Mouse (Mus musculus): ENCODE measurements around the gene Them4. TPM values are rescaled to one million over a fixed set of nuclear protein-coding genes. Genes with fewer than 3 reads are reported as not detected.

The Them4 gene
- polyA plus RNA-seq, 1 experiment: 6.3 TPM

DNA sequence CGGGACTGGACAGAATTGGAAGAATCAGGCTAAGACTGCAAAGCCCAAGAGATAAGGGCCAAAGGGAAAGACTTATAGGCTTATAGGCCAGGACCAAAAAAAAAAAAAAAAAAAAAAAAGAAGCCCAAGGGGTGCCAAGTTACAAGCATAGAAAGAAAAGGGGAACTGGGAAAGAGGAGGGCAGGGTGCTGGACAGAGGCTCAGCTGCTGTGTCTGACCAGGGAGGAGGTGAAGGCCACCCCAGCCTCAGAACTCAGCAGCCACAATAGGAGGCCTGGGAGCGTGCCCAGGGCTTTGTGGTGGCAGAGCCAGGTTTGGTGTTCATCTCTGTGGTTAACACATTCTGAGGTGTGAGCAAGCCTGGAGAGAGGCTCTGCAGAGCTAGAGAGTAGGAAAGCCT, 65.3 kb downstream of the Them4 start:
- no peak overlapping the region for H3K4me3 ChIP-seq
- H3K36me3 ChIP-seq (ENCODE audit: control insufficient read depth, insufficient read depth): no peaks in the 10 kb centered on the region
- no peaks in the 10 kb centered on the region for H3K79me2 ChIP-seq (ENCODE audit: control insufficient read depth, insufficient read depth)
- no peak overlapping the region for H3ac ChIP-seq (ENCODE audit: control insufficient read depth, insufficient read length)
- H3K27me3 ChIP-seq (ENCODE audit: control insufficient read depth, insufficient read depth, insufficient read length): no peaks in the 10 kb centered on the region
- no peak overlapping the region for H3K4me2 ChIP-seq (ENCODE audit: low read depth)
- TF ChIP-seq MYOG (IDR thresholded peaks at IDR 0.05; ENCODE audit: control insufficient read depth in 1 of 3, insufficient read depth in 1 of 3, insufficient read length in 2 of 3, low read depth in 2 of 3) (peak in 1 of 3 experiments; percentile 56), E2F4 (IDR thresholded peaks at IDR 0.05; ENCODE audit: insufficient read depth) (no peak), TCF3 (IDR thresholded peaks at IDR 0.05; ENCODE audit: insufficient read length, low read depth) (no peak), MYOD1 (IDR thresholded peaks at IDR 0.05; ENCODE audit: control insufficient read depth in 1 of 3, insufficient read length in 2 of 3, low read depth in 2 of 3) (peak in 1 of 3 experiments; percentile 50), TCF12 (IDR thresholded peaks at IDR 0.05; ENCODE audit: insufficient read depth, poor library complexity, severe bottlenecking) (no peak), POLR2A (IDR thresholded peaks at IDR 0.05; ENCODE audit: insufficient read length, low read depth) (no peak), SRF (IDR thresholded peaks at IDR 0.05; ENCODE audit: control insufficient read depth, insufficient read length, low read depth) (no peak), REST (IDR thresholded peaks at IDR 0.05; ENCODE audit: insufficient read depth, insufficient read length) (peak; percentile 55)

DNA sequence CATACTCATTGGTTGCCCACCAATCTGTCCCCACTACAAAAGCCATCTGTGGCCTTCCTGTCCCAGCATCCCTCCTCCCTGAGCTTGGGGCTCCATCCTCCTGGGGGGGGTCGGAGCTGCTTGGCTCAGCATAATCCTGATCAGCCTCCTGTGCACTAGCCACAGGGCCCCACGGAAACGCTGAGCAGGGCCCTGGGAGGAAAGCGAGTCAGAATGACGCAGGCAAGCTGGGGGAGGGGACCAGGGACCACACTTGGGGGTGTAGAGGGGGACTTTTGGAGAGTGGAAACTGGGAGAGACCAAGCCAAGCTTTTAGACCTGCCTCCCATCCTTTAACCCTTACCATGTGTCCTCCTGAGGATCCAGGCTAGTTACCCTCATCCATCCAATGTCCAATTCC, 66.0 kb downstream of the Them4 start:
- H3K36me3 ChIP-seq (ENCODE audit: control insufficient read depth, insufficient read depth): no peaks in the 10 kb centered on the region
- no peaks in the 10 kb centered on the region for H3K27me3 ChIP-seq (ENCODE audit: control insufficient read depth, insufficient read depth, insufficient read length)
- TF ChIP-seq REST (IDR thresholded peaks at IDR 0.05; ENCODE audit: insufficient read depth, insufficient read length) (no peak), TCF3 (IDR thresholded peaks at IDR 0.05; ENCODE audit: insufficient read length, low read depth) (no peak), MYOD1 (IDR thresholded peaks at IDR 0.05; ENCODE audit: control insufficient read depth in 1 of 3, insufficient read length in 2 of 3, low read depth in 2 of 3) (no peak), SRF (IDR thresholded peaks at IDR 0.05; ENCODE audit: control insufficient read depth, insufficient read length, low read depth) (no peak), POLR2A (IDR thresholded peaks at IDR 0.05; ENCODE audit: insufficient read length, low read depth) (no peak), USF1 (IDR thresholded peaks at IDR 0.05; ENCODE audit: low read depth) (no peak), CEBPB (IDR thresholded peaks at IDR 0.05; ENCODE audit: insufficient read depth, poor library complexity, severe bottlenecking) (no peak), MYOG (IDR thresholded peaks at IDR 0.05; ENCODE audit: control insufficient read depth in 1 of 3, insufficient read depth in 1 of 3, insufficient read length in 2 of 3, low read depth in 2 of 3) (no peak), E2F4 (IDR thresholded peaks at IDR 0.05; ENCODE audit: insufficient read depth) (no peak), MAX (IDR thresholded peaks at IDR 0.05; ENCODE audit: low read depth) (no peak), TCF12 (IDR thresholded peaks at IDR 0.05; ENCODE audit: insufficient read depth, poor library complexity, severe bottlenecking) (no peak), POLR2AphosphoS2 (IDR thresholded peaks at IDR 0.05; ENCODE audit: insufficient read length, low read depth) (no peak)
- H3ac ChIP-seq (ENCODE audit: control insufficient read depth, insufficient read length): no peak overlapping the region
- H3K4me3 ChIP-seq: no peak overlapping the region
- H3K79me2 ChIP-seq (ENCODE audit: control insufficient read depth, insufficient read depth): no peaks in the 10 kb centered on the region
- no peak overlapping the region for H3K4me2 ChIP-seq (ENCODE audit: low read depth)

DNA sequence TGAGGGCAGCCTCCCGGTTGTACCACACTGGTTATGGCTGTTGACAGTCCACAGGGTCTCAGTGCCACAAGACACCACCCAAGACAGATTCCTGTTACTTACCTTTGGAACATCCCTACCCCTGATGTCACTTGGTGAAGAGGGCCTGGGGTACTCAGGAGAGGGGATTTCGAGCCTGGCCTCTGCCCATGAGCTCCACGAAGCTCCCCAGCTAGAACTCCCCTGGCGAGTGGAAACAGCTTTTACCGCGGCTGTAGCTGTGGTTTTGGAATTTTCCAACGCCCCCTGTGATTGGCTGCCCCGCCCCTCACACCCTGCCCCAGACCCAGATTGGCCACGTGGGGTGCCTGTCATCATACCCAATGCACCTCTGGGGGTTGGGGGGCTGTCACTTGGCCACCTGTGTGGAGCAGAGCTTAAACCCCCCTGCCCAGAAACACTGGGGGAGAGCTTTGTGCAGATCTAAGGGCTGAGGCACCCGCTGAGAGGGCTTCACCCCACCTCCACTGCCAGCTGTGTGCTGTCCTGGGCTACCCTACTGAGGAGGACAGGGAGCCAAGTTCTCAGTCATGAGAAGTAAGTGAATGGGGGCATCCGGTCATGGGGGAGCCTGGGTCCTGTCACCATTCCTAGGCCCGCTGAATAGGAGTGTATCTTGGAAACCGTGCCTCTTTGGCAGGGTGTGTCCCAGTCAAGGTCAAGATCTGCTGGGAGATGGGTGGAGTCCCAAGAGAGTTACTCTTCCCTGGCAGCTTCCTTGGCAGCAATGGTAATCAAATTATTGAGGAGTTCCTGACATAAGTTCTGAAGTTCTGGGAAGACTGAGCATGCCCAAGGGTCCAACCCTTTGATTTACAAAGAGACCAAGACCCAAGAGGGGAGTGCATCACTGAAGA, 67.4 kb downstream of the Them4 start:
- H3ac ChIP-seq (ENCODE audit: control insufficient read depth, insufficient read length): no peak overlapping the region
- no peaks in the 10 kb centered on the region for H3K36me3 ChIP-seq (ENCODE audit: control insufficient read depth, insufficient read depth)
- H3K27me3 ChIP-seq (ENCODE audit: control insufficient read depth, insufficient read depth, insufficient read length): no peaks in the 10 kb centered on the region
- TF ChIP-seq POLR2AphosphoS2 (IDR thresholded peaks at IDR 0.05; ENCODE audit: insufficient read length, low read depth) (no peak), CEBPB (IDR thresholded peaks at IDR 0.05; ENCODE audit: insufficient read depth, poor library complexity, severe bottlenecking) (no peak), USF1 (IDR thresholded peaks at IDR 0.05; ENCODE audit: low read depth) (no peak), REST (IDR thresholded peaks at IDR 0.05; ENCODE audit: insufficient read depth, insufficient read length) (no peak), TCF3 (IDR thresholded peaks at IDR 0.05; ENCODE audit: insufficient read length, low read depth) (no peak), E2F4 (IDR thresholded peaks at IDR 0.05; ENCODE audit: insufficient read depth) (no peak), MAX (IDR thresholded peaks at IDR 0.05; ENCODE audit: low read depth) (no peak), SRF (IDR thresholded peaks at IDR 0.05; ENCODE audit: control insufficient read depth, insufficient read length, low read depth) (no peak), MYOD1 (IDR thresholded peaks at IDR 0.05; ENCODE audit: control insufficient read depth in 1 of 3, insufficient read length in 2 of 3, low read depth in 2 of 3) (no peak), POLR2A (IDR thresholded peaks at IDR 0.05; ENCODE audit: insufficient read length, low read depth) (no peak), TCF12 (IDR thresholded peaks at IDR 0.05; ENCODE audit: insufficient read depth, poor library complexity, severe bottlenecking) (no peak), MYOG (IDR thresholded peaks at IDR 0.05; ENCODE audit: control insufficient read depth in 1 of 3, insufficient read depth in 1 of 3, insufficient read length in 2 of 3, low read depth in 2 of 3) (no peak)
- H3K4me2 ChIP-seq (ENCODE audit: low read depth): no peak overlapping the region
- H3K79me2 ChIP-seq (ENCODE audit: control insufficient read depth, insufficient read depth): no peaks in the 10 kb centered on the region
- no peak overlapping the region for H3K4me3 ChIP-seq

DNA sequence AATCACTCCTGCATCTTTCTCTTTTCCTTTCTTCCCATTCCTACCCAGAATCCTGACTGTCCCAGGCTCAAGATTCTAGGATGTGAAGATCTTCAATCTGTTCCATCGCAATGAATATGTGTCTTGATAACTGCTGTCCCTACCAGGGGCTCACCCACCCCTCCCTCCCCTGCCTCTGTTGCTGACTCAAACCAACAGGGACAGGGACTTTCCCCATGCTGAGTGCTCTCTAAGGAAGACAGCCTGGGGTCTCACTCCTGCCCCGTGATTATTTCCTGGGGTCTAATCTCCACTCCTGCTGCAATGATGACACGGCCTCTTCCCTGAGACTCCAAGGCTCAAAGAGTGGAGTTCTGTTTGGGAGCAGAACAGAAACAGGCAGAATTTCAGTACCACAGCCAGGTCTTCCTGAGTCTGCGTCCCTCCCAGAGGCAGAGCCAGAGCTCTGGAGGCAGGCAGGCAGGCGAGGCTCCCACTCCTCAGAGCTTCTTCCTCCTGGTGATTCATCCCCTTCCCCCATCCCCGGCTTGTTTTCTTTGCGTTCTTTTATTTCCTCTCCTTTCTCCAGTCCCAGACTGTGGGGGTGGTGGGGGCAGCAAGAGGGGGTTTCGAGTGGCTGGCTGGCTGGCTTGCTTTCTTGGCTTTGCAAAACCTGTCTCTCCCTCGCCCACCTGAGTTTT, 70.1 kb downstream of the Them4 start:
- no peak overlapping the region for H3ac ChIP-seq (ENCODE audit: control insufficient read depth, insufficient read length)
- H3K4me3 ChIP-seq: no peak overlapping the region
- TF ChIP-seq USF1 (IDR thresholded peaks at IDR 0.05; ENCODE audit: low read depth) (no peak), POLR2A (IDR thresholded peaks at IDR 0.05; ENCODE audit: insufficient read length, low read depth) (no peak), POLR2AphosphoS2 (IDR thresholded peaks at IDR 0.05; ENCODE audit: insufficient read length, low read depth) (no peak), SRF (IDR thresholded peaks at IDR 0.05; ENCODE audit: control insufficient read depth, insufficient read length, low read depth) (no peak), REST (IDR thresholded peaks at IDR 0.05; ENCODE audit: insufficient read depth, insufficient read length) (no peak), TCF3 (IDR thresholded peaks at IDR 0.05; ENCODE audit: insufficient read length, low read depth) (no peak), MYOG (IDR thresholded peaks at IDR 0.05; ENCODE audit: control insufficient read depth in 1 of 3, insufficient read depth in 1 of 3, insufficient read length in 2 of 3, low read depth in 2 of 3) (no peak), E2F4 (IDR thresholded peaks at IDR 0.05; ENCODE audit: insufficient read depth) (no peak), MYOD1 (IDR thresholded peaks at IDR 0.05; ENCODE audit: control insufficient read depth in 1 of 3, insufficient read length in 2 of 3, low read depth in 2 of 3) (no peak), MAX (IDR thresholded peaks at IDR 0.05; ENCODE audit: low read depth) (no peak)
- no peaks in the 10 kb centered on the region for H3K36me3 ChIP-seq (ENCODE audit: control insufficient read depth, insufficient read depth)
- H3K27me3 ChIP-seq (ENCODE audit: control insufficient read depth, insufficient read depth, insufficient read length): no peaks in the 10 kb centered on the region
- H3K79me2 ChIP-seq (ENCODE audit: control insufficient read depth, insufficient read depth): no peaks in the 10 kb centered on the region
- no peak overlapping the region for H3K4me2 ChIP-seq (ENCODE audit: low read depth)

Other genes starting within 250 kb of the Them4 start
- not detected for gene Gm10697, start 237.4 kb upstream of the Them4 start, polyA plus RNA-seq (2012; fragmentation: generic; extraction: Trizol)
- not detected for gene Gm10696, start 131.9 kb upstream of the Them4 start, polyA plus RNA-seq (2012; fragmentation: generic; extraction: Trizol)
- gene Gm5286, start 113.4 kb upstream of the Them4 start, polyA plus RNA-seq (2012; fragmentation: generic; extraction: Trizol): not detected
- gene Gm4778, start 46.1 kb upstream of the Them4 start, polyA plus RNA-seq (2012; fragmentation: generic; extraction: Trizol): not detected
- not detected for gene Them5, start 32.0 kb downstream of the Them4 start, polyA plus RNA-seq (2012; fragmentation: generic; extraction: Trizol)
- gene C2cd4d, start 52.3 kb downstream of the Them4 start, polyA plus RNA-seq (2012; fragmentation: generic; extraction: Trizol): not detected
- 0.26 TPM for gene Rorc, start 62.7 kb downstream of the Them4 start, polyA plus RNA-seq (2012; fragmentation: generic; extraction: Trizol)
- gene Lingo4, start 88.4 kb downstream of the Them4 start, polyA plus RNA-seq (2012; fragmentation: generic; extraction: Trizol): not detected
- gene Tdrkh, start 103.2 kb downstream of the Them4 start, polyA plus RNA-seq (2012; fragmentation: generic; extraction: Trizol): 5.4 TPM
- gene Mrpl9, start 133.2 kb downstream of the Them4 start, polyA plus RNA-seq (2012; fragmentation: generic; extraction: Trizol): 75.1 TPM
- 0.10 TPM for gene Oaz3, start 133.8 kb downstream of the Them4 start, polyA plus RNA-seq (2012; fragmentation: generic; extraction: Trizol)
- gene Celf3, start 168.2 kb downstream of the Them4 start, polyA plus RNA-seq (2012; fragmentation: generic; extraction: Trizol): 0.11 TPM
- 0.36 TPM for gene Riiad1, start 170.3 kb downstream of the Them4 start, polyA plus RNA-seq (2012; fragmentation: generic; extraction: Trizol)

Measured in myocyte (in vitro differentiated cells).